Mouse (Mus musculus) heart, postnatal 0 days (tissue): ENCODE measurements around the gene Zcchc3.

Source experiments
- CTCF ChIP-seq: IDR thresholded peaks from 2 replicates; pipeline ENCODE4 v1.5.1; 2016; ENCODE audit warnings: antibody characterized with exemption, control low read depth, low read depth
- EP300 ChIP-seq: IDR thresholded peaks from 2 replicates; pipeline ENCODE4 v1.6.1; 2016; ENCODE audit warnings: antibody characterized with exemption, low read depth

- no peak for TF ChIP-seq CTCF
- TF ChIP-seq EP300, result no peak
These were observed 15.7 kb downstream of the Zcchc3 start for GRCm38 (mm10) chr2:152399122-152399542.
